Mouse (Mus musculus) cerebellum, adult 8-10 months (tissue): ENCODE data around the gene Mettl26.

Source experiments
- DNase-seq: peaks from one replicate; pipeline ENCODE4 v3.0.0; 2022

Gene Mettl26

GRCm38 (mm10) chr17:25874721-25875170 lies at the start of gene Mettl26:
TSS of gene Mettl26 (plus strand) at chr17:25875074.
- peak; percentile 96 for DNase-seq

- no peak for DNase-seq
Observed at GRCm38 (mm10) chr17:25825311-25825710, 49.6 kb upstream of the Mettl26 start.

DNA sequence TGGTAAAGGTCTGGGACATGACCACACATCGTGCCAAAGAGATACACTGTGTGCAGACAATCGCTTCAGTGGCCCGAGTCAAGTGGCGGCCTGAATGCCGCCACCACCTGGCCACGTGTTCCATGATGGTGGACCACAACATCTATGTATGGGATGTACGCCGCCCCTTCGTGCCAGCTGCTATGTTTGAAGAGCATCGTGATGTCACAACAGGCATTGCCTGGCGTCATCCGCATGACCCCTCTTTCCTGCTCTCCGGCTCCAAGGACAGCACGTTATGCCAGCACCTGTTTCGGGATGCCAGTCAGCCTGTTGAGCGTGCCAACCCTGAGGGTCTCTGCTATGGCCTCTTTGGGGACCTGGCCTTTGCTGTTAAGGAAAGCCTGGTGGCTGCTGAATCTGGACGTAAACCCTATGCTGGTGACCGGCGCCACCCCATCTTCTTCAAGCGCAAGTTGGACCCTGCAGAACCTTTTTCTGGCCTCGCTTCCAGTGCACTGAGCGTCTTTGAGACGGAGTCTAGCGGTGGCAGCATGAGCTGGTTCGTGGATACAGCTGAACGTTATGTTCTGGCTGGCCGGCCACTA lies 48.8 kb upstream of the Mettl26 start:
- no peak for DNase-seq

DNA sequence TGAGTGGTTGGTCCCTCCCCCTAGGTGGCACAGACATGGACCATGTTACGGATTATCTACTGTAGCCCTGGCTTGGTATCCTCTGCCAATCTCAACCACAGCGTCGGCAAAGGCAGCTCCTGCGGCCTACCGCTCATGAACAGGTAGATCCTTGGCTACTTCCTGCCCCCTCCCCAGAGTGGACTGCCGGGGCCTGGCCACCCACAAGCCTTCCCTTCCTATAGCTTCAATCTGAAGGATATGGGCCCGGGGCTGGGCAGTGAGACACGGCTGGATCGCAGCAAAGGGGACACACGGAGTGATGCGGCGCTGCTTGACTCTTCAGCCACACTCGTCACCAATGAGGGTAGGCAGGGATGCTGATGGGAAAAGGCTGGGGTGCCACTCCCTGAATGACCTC lies 47.9 kb upstream of the Mettl26 start:
- DNase-seq: no peak

DNA sequence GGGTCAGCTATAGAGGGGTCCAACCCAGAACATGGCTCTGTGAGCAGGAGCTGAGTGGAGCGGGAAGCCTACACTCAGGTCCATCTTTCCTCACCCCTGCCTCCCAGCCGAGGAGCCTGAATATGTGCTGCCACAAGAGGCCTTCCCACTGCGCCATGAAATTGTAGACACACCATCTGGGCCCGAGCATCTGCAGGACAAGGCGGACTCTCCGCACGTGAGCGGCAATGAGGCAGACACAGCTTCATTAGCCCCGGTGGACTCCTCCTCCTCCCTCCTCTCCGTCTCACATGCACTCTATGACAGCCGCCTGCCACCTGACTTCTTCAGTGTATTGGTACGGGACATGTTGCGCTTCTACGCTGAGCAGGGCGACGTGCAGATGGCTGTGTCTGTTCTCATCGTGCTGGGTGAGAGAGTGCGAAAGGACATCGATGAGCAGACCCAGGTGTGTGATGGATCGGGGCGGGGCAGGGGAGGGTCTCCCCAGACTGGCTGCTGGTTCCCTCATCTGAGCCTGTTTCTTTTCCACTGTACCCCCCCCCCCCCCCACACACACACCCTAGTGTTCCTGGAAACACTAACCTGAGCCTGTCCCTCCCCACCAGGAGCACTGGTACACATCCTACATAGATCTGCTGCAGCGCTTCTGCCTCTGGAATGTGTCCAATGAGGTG lies 47.2 kb upstream of the Mettl26 start:
- DNase-seq: no peak

DNA sequence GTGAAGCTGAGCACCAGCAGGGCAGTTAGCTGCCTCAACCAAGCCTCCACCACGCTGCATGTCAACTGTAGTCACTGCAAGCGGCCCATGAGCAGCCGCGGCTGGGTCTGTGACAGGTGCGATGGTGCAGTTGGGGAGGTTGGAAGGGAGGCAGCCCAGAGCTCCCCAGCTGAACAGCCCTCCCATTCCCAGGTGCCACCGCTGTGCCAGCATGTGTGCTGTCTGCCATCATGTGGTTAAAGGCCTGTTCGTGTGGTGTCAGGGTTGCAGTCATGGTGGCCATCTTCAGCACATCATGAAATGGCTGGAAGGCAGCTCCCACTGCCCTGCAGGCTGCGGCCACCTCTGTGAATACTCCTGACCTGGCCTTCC lies 46.7 kb upstream of the Mettl26 start:
- no peak for DNase-seq

DNA sequence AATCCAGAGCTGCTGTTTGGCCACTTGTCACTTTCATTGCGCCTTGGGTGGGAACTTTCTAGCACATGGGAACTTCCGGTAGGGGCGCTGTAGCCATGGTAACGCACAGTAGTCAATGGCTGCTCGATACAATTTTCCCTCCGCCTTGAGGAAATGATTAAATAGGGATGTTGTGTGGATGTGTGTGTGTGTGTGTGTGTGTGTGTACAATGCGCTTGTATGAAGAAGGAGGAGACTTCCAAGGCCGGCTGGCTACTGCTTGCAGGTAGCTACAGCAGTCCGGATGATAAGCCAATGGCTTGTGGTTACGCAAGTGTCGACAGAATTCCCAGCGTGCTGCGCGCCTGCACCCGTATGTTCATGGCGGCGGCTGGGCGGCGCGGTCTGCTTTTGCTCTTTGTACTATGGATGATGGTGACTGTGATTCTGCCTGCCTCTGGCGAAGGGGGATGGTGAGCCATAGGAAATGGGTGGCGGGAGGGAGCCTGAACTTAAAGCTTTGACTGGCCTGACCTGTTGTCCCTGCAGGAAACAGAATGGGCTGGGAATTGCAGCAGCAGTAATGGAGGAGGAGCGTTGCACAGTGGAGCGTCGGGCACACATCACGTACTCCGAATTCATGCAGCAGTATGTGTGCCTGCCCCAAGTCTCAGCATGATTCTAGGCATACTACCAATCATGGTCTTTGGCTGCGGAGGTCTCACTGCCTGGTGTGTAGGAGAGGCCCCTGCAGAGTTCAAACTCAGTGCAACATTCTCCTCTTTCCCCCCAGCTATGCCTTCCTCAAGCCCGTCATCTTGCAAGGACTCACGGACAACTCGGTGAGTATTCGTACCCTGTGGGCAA lies 45.9 kb upstream of the Mettl26 start, which contains the start of gene Jmjd8:
Jmjd8 (plus strand) TSS at position 156 of the 846 bp plus-strand sequence.
- DNase-seq: peak; percentile 77

DNA sequence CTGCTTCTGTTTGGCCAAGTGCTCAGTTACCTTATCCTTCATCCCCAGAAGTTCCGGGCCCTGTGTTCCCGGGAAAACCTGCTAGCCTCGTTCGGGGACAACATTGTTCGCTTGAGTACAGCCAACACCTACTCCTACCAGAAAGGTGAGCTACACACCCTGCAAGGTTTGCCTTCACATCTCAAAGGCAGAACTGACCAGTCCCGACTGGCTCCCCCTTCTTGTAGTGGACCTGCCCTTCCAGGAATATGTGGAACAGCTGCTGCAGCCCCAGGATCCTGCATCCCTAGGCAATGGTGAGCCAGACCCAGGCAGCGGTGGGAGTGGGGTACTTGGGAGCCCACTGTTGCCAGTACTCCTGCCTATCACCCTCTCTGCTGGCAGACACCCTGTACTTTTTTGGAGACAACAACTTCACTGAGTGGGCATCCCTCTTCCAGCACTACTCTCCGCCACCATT lies 45.3 kb upstream of the Mettl26 start:
- DNase-seq: no peak

GRCm38 (mm10) chr17:25830200-25830753 lies 44.6 kb upstream of the Mettl26 start:
- no peak for DNase-seq

DNA sequence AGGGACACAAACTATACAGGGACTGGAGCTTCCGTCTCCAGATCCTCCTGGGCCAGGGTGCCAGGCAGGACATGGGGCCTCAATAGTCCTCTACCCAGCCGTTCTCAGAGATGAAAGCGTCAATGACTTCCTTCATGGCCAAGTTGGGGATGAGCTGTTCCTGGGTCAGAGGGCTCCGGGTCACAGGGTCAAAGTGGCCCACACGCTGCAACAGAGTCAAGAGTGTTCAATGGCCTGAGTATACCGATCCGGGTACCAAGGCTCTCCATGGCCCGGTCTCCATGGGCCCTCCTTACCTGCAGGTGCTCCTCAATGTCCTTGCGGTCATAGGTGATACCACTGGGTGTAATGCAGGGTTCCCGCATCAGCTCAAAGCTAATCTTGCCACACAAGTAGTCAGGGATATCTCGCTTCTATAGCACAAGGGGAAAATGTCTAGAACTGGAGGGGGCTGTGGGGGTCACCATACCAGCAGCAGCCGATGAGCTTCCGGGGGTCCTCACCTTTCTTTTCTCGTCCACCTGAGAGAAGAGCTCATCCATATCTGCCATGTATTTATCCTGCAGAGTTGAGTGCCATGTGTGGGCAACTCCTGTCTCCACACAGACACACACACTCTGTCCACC lies 44.0 kb upstream of the Mettl26 start:
- DNase-seq: no peak

GRCm38 (mm10) chr17:25831451-25832281 lies 43.2 kb upstream of the Mettl26 start:
- peak; percentile 64 for DNase-seq

GRCm38 (mm10) chr17:25832436-25833290 lies 42.2 kb upstream of the Mettl26 start:
- peak; percentile 99 for DNase-seq

DNA sequence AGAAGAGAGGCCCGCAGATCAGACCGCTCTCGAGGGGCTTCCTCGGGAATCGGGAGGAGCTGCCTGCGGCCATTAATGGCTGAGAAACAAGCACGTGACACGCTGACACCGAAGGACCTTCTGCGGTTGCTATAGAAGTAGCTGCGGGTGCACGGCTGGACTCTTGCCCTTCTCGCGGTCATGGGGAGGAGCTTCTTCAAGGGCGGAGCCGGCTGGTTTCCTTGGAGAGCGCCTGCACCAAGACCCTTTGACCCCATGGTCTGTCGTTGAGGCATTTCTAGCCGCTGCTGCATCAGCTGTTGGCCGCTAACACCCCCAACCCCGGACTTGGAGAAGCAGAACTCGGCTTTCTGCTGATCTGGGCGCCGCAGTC lies 41.6 kb upstream of the Mettl26 start, which contains the start of gene Stub1:
Stub1 (minus strand) TSS at position 114 of the 373 bp plus-strand sequence.
- DNase-seq: no peak

GRCm38 (mm10) chr17:25833961-25834594 lies 40.8 kb upstream of the Mettl26 start:
- DNase-seq: peak; percentile 52

DNA sequence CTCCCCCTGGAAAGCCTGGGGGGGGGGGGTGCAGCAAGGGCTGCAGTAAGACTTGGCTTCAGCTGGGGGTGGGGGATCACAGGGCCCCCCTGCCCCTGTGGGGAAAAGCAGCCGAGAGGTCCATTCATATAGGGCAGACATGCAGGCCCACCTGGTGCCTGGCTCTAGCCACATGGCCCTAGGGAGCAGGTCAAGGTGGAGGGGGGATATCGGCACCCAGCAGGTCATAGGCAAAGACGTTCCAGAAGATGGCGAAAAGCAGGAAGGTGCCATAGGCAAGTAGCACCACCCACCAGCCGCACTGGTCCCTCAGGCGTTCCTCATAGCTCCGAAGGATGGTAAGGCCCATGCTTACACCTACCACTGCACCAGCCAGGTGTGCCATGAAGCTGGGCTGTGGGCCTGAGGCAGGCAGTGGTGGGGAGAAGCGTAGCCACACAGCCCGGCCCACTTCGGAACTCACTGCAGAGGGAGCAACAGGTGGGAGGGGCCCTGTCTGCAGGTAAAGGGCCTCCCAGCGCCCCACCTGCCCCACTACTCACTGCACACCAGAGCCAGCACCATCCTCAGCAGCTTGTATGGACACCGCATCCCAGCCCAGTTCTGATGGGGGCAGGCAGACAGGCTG lies 40.2 kb upstream of the Mettl26 start:
- peak; percentile 59 for DNase-seq

DNA sequence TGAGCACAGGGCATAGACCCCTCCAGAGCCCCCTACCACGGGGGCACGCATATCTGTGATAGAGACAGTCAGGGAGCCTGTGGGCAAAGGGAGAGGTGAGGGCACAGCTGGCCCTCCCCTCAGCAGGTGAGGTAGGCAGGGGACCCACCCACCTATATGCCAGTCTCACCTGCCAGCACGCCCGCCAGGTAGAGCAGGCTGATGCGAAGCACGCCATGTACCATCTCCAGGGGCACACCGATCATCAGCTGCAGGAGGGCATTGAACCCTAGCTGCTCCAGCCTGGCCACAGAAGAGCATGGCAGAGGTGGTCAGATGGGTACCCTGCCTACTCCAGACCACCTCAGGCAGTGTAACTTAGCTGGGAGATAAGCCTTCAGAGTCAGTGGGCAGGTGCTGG lies 39.6 kb upstream of the Mettl26 start:
- no peak for DNase-seq

DNA sequence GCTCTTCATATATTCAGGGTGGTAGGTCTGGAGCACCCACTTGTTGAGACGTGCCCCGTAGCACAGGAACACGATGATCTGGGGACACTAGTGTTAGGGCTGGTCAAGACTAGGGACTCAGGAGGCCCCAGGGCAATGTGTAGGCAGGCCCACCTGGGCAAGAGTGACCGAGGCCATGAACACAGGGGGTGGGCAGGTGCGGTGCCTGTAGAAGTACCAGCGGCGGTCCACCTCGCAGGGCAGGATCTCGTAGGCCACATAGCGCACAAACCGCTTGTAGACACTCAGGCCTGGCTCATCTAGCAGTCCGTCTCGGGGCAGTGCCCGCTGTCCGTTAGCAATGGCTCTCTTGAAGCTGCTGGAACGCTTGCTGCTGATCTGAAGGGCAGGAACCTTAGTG lies 39.1 kb upstream of the Mettl26 start:
- no peak for DNase-seq

- no peak for DNase-seq
Observed at GRCm38 (mm10) chr17:25836397-25837075, 38.3 kb upstream of the Mettl26 start.

DNA sequence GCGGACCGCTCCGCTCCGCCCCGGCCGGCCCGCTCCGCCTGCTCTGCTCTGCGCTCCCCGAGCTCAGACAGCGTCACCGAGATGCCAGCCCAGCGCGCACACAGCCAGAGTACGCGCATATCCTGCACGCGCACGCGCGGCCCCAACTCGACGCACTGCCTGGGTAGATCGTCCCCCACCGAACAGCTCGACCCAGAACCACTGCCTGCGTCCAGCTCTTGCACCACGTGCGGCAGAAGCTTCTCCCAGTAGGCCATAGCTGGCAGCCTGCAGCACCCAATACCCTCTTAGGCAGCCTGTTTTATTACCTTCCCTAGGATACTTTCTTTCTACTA lies 37.8 kb upstream of the Mettl26 start, which contains the start of gene Rhbdl1:
Rhbdl1 (minus strand) TSS at position 220 of the 335 bp plus-strand sequence.
- DNase-seq: peak; percentile 84
